7 mouse cellular contexts compared by ENCODE assay signal in the genomic region with DNA sequence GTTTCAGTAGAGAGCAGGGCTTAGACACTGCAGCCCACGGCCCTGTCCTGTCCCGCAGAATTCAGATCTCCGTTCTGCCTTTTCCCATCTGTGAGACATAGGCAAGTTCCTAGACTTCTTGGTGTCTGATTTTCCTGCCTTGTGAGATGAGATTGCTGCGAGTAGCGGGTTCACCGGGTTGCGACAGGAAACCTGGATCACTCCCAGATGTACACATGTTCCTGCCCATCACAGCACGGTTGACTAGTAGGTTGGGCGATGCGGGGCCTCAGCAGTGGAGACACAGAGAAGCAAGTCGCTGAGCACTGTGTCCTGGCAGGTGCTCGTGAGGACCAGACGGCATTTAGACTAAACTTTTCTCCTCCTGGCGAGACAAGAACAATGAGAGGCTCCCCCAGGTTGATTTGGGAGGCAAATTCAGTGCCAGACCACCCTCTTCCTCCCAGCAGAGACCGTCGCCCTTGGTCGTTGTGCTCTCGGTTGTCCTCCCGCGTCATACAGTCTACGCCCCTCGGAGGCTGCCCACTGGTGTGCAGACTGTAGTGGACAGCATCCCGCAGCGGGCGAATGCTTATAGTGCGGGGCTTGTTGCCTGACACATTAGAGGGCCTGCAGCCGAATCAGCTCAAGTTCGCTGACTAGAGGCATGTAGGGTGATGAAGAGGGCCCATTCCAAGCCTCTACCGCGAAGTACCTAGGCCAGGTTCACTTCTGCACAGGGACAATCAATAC.
DNase-seq lines count a peak whose midpoint lies in the region; ATAC-seq and TF ChIP-seq lines count a peak whose summit lies in the region.

No protein-coding gene starts in this region.

- WGBS in forebrain, embryonic 10.5 days = 33% methylated on average over 30 of the region's 30 CpGs
- 32% methylated on average over 30 of the region's 30 CpGs for WGBS in intestine, embryonic 14.5 days
- 29% methylated on average over 30 of the region's 30 CpGs for WGBS in olfactory bulb, adult 2 months

- no peak; the same call in 1 of the 2 replicates for ATAC-seq in intestine, embryonic 14.5 days (replicated peaks; ENCODE audit: low FRiP score, low TSS enrichment, low read depth)

- peak in 1 of 2 experiments; percentile 33 for DNase-seq in left cerebral cortex, adult 2 months (ENCODE audit: extremely low spot score in 1 of 2, low spot score in 2 of 2)
- no peak for DNase-seq in left cerebral cortex, postnatal 4 days
- DNase-seq in forebrain, embryonic 10.5 days (ENCODE audit: extremely low spot score, low spot score) = no peak
- no peak for DNase-seq in intestine, embryonic 14.5 days (ENCODE audit: low spot score)
- DNase-seq in left cerebral cortex, adult 9 months (ENCODE audit: low spot score in 2 of 2) = no peak
- DNase-seq in adrenal gland, postnatal 4 days (ENCODE audit: low spot score in 2 of 2) = no peak

- H3K9ac ChIP-seq in intestine, embryonic 14.5 days (ENCODE audit: low read length) = no peak overlapping the region

- intact Hi-C loops in left cerebral cortex, adult 2 months (cut with DNase I) = loop anchor here (1.0 to 10.0 kb wide), 5 partner anchors 61 to 231 kb away; a partner anchor contains a TSS
- intact Hi-C loops in left cerebral cortex, postnatal 4 days (cut with DNase I) = loop anchor here (1.0 to 10.0 kb wide), 2 partner anchors 126 to 471 kb away; no protein-coding TSS in a partner anchor

- H3K27ac ChIP-seq in left cerebral cortex, adult 2 months = no peak overlapping the region
- peak overlapping the region; percentile 88 for H3K27ac ChIP-seq in forebrain, embryonic 10.5 days
- H3K27ac ChIP-seq in intestine, embryonic 14.5 days (ENCODE audit: low read depth) = no peak overlapping the region
- H3K27ac ChIP-seq in olfactory bulb, adult 2 months (ENCODE audit: insufficient read depth, low read depth, low read length) = no peak overlapping the region

- 0 out of 2 replicates have a peak overlapping the region, but pooled peaks have one; percentile 39 for H3K4me2 ChIP-seq in intestine, embryonic 14.5 days (ENCODE audit: low read length)

- H3K36me3 ChIP-seq in forebrain, embryonic 10.5 days (replicated peaks) = no peaks in the 10 kb centered on the region
- H3K36me3 ChIP-seq in intestine, embryonic 14.5 days (ENCODE audit: control insufficient read depth, insufficient read depth, low read length) = no peaks in the 10 kb centered on the region

- H3K27me3 ChIP-seq in forebrain, embryonic 10.5 days (ENCODE audit: poor library complexity, severe bottlenecking) = peaks cover 93% of the 10 kb centered on the region
- H3K27me3 ChIP-seq in intestine, embryonic 14.5 days (replicated peaks; ENCODE audit: control insufficient read depth, insufficient read depth, low read length) = peaks cover 79% of the 10 kb centered on the region

- peaks cover 64% of the 10 kb centered on the region for H3K4me1 ChIP-seq in forebrain, embryonic 10.5 days
- no peaks in the 10 kb centered on the region for H3K4me1 ChIP-seq in intestine, embryonic 14.5 days (replicated peaks; ENCODE audit: control insufficient read depth, insufficient read depth, low read length)
- peaks cover 27% of the 10 kb centered on the region for H3K4me1 ChIP-seq in olfactory bulb, adult 2 months (ENCODE audit: control insufficient read depth, insufficient read depth, low read length)

- no peak for TF ChIP-seq CTCF in left cerebral cortex, adult 2 months (IDR thresholded peaks at IDR 0.05)
- TF ChIP-seq CTCF in olfactory bulb, adult 2 months (IDR thresholded peaks at IDR 0.05; ENCODE audit: insufficient read depth, low read depth, low read length) = no peak

- no peaks in the 10 kb centered on the region for H3K9me3 ChIP-seq in forebrain, embryonic 10.5 days
- no peaks in the 10 kb centered on the region for H3K9me3 ChIP-seq in intestine, embryonic 14.5 days (ENCODE audit: control insufficient read depth, low read length)

- no peak for TF ChIP-seq POLR2A in olfactory bulb, adult 2 months (IDR thresholded peaks at IDR 0.05; ENCODE audit: insufficient read depth, low read depth, low read length)

- peak overlapping the region; percentile 30 for H3K4me3 ChIP-seq in left cerebral cortex, adult 2 months
- peak overlapping the region; percentile 51 for H3K4me3 ChIP-seq in forebrain, embryonic 10.5 days
- H3K4me3 ChIP-seq in intestine, embryonic 14.5 days (ENCODE audit: low read depth, low read length) = 0 out of 2 replicates have a peak overlapping the region, but pooled peaks have one; percentile 13
- H3K4me3 ChIP-seq in olfactory bulb, adult 2 months (ENCODE audit: insufficient read depth, low read depth, low read length) = peak overlapping the region; percentile 42
